Mouse (Mus musculus) ZHBTc4 (cell line): ENCODE measurements at regions not wholly inside any gene's neighbourhood (a gene's known extent, or its start where the extent isn't known, plus 50 kb on each side); places are given as distances from the start of the nearest gene placed in this dataset.
"Not testable (repeated sequence)": the region's sequence is repeated elsewhere in the genome, so short reads cannot be mapped to it uniquely, and the experiment has no call there.

Experiments
- DNase-seq: peaks from one replicate; pipeline ENCODE4 v3.0.0-alpha.2; 2011; ENCODE audit warnings: low read depth, low spot score

GRCm38 (mm10) chr6:68632309-68632708, 1096.7 kb upstream of the Tacstd2 start:
- DNase-seq: not testable (repeated sequence)

- no peak for DNase-seq
Observed at GRCm38 (mm10) chr6:68631787-68632186, 1096.2 kb upstream of the Tacstd2 start.

GRCm38 (mm10) chr6:68606033-68606432, 1070.4 kb upstream of the Tacstd2 start:
- DNase-seq: peak; percentile 7
